Mouse (Mus musculus) intestine, postnatal 0 days (tissue): ENCODE measurements around the gene Fat1. TPM values are rescaled to one million over a fixed set of nuclear protein-coding genes. Genes with fewer than 3 reads are reported as not detected.

Experiments used
- ATAC-seq: fragments of 200-750 bp; cut with Nextera tagmentation; 2 replicates; pipeline ENCODE4 v1.8.0; 2017; ENCODE audit warnings: mild to moderate bottlenecking, moderate TSS enrichment, moderate library complexity
- H3K27ac ChIP-seq: fragments of 300-500 bp; sonication (generic); 2 replicates; pipeline ENCODE4 v1.5.1; 2014; ENCODE audit warnings: mild to moderate bottlenecking, low read depth, low read length, moderate library complexity
- H3K27me3 ChIP-seq: fragments of 300-500 bp; sonication (generic); replicated peaks from 2 replicates; pipeline ENCODE4 v1.6.1; 2014; ENCODE audit warnings: low read length, mixed read lengths; ENCODE audit not compliant: control insufficient read depth, insufficient read depth
- H3K36me3 ChIP-seq: fragments of 300-500 bp; sonication (generic); 2 replicates; pipeline ENCODE4 v1.6.1; 2014; ENCODE audit warnings: mild to moderate bottlenecking, moderate library complexity; ENCODE audit not compliant: control insufficient read depth, insufficient read depth
- H3K4me1 ChIP-seq: fragments of 300-500 bp; sonication (generic); replicated peaks from 2 replicates; pipeline ENCODE4 v1.6.1; 2014; ENCODE audit warnings: antibody characterized with exemption, low read length, mixed read lengths; ENCODE audit not compliant: control insufficient read depth, insufficient read depth
- H3K4me2 ChIP-seq: fragments of 300-500 bp; sonication (generic); replicated peaks from 2 replicates; pipeline ENCODE4 v1.6.1; 2014; ENCODE audit warnings: low read depth, mild to moderate bottlenecking, moderate library complexity
- H3K4me3 ChIP-seq: fragments of 300-500 bp; sonication (generic); 2 replicates; pipeline ENCODE4 v1.5.1; 2014; ENCODE audit warnings: low read depth, low read length
- H3K9ac ChIP-seq: fragments of 300-500 bp; sonication (generic); 2 replicates; pipeline ENCODE4 v1.6.1; 2014; ENCODE audit warnings: mild to moderate bottlenecking, low read depth, low read length
- H3K9me3 ChIP-seq: fragments of 300-500 bp; sonication (generic); 2 replicates; pipeline ENCODE4 v1.6.1; 2016; ENCODE audit warnings: mixed run types; ENCODE audit not compliant: control insufficient read depth
- CTCF ChIP-seq: sonication (generic); IDR thresholded peaks from 2 replicates; pipeline ENCODE4 v1.5.1; 2016; ENCODE audit warnings: low read depth, mild to moderate bottlenecking, control low read depth, antibody characterized with exemption, moderate library complexity
- WGBS: fragments of 180-500 bp; shearing (Covaris S2); extraction: QIAGEN DNeasy Blood & Tissue Kit; methylation state at CpG from one replicate; pipeline ENCODE4 v1.1.7; 2014; 5-methylcytosine and 5-hydroxymethylcytosine counted together
- polyA plus RNA-seq: library from polyadenylated mRNA; unstranded; fragments of >200 nt; fragmentation: Nextera tagmentation; extraction: Ambion mirVana; gene quantifications from 2 replicates; pipeline ENCODE4 v1.2.1, GENCODE M21; 2015

Gene Fat1
- polyA plus RNA-seq, 1 experiment from 2014 or later: 10.4 TPM

DNA sequence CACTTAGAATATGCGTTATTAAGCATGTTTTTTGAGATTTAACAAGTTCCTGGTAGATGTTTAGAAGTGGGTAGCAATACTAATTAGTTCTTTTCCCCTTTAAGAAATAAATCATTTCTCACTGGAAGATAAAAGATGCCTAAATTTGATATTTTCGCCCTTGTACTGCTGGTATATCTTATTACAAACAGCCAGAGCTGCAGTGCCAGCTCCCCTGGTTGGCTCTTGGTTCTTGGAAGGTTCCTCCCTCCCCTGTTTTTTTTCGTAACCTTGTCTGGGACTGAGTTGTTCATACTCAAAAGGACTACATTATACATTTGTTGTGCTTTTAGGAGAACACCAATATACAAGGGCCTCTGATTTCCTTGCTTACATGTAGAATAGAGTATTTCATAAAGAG is 62.1 kb downstream of the Fat1 start:
- H3K4me2 ChIP-seq: no peak overlapping the region
- no peak overlapping the region for H3K27ac ChIP-seq
- ATAC-seq: no peak
- H3K36me3 ChIP-seq: no peaks in the 10 kb centered on the region
- H3K4me3 ChIP-seq: no peak overlapping the region
- H3K9ac ChIP-seq: no peak overlapping the region
- 0 out of 2 replicates have a peak, but pooled peaks cover 3% of the 10 kb centered on the region for H3K4me1 ChIP-seq
- WGBS: 74% methylated on average over 3 of the region's 3 CpGs
- TF ChIP-seq CTCF: no peak
- H3K9me3 ChIP-seq: no peaks in the 10 kb centered on the region
- H3K27me3 ChIP-seq: no peaks in the 10 kb centered on the region

DNA sequence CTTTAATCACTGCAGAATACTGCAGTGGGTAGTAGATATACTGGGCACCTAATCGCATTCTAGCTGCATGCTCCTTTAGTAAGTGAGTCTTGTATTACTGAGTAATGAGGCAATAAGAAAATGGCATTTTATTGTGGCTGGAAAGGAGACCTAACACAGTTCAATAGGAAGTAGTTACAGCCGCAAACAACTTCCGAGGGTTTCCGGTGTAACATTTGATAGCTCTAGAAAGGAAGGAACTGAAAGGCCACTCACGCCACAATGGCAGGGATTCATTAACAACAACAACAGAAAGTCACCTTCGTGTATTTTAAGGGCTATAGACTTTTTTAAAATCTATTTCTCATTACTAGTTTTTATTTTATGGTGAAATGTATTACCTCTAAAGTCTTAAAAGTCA is 62.6 kb downstream of the Fat1 start:
- no peak for ATAC-seq
- Histone ChIP-seq H3K9me3 (no peaks in the 10 kb centered on the region), H3K4me3 (no peak overlapping the region), H3K27me3 (no peaks in the 10 kb centered on the region), H3K36me3 (no peaks in the 10 kb centered on the region), H3K4me2 (no peak overlapping the region), H3K4me1 (peaks cover 3% of the 10 kb centered on the region), H3K9ac (no peak overlapping the region), H3K27ac (no peak overlapping the region)
- TF ChIP-seq CTCF: no peak
- 67% methylated on average over 6 of the region's 6 CpGs for WGBS

DNA sequence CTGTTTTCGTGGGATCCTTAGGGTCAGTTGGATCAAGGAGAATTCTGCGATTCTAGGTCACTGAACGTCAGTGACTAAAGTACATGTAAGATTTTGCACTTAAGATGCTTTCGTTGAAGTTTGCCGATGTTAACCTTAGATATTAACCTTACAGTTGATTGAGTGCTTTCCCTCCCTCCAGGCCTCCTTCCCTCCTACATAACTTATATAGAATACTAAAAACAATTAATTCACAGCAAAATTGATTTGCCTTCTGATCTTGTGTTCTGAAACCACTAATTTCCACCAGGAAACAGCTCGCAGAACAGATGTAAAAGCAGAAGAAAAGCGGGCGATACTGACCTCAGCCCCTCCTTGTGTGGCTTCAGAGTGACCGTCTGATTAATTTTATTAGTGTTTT is 63.0 kb downstream of the Fat1 start:
- peaks cover 6% of the 10 kb centered on the region for H3K4me1 ChIP-seq
- H3K27me3 ChIP-seq: no peaks in the 10 kb centered on the region
- ATAC-seq: no peak
- no peaks in the 10 kb centered on the region for H3K36me3 ChIP-seq
- H3K27ac ChIP-seq: no peak overlapping the region
- no peaks in the 10 kb centered on the region for H3K9me3 ChIP-seq
- 57% methylated on average over 9 of the region's 9 CpGs for WGBS
- H3K4me2 ChIP-seq: peak overlapping the region; percentile 25; the same call in 1 of the 2 replicates
- no peak overlapping the region for H3K9ac ChIP-seq
- no peak for TF ChIP-seq CTCF
- no peak overlapping the region for H3K4me3 ChIP-seq

DNA sequence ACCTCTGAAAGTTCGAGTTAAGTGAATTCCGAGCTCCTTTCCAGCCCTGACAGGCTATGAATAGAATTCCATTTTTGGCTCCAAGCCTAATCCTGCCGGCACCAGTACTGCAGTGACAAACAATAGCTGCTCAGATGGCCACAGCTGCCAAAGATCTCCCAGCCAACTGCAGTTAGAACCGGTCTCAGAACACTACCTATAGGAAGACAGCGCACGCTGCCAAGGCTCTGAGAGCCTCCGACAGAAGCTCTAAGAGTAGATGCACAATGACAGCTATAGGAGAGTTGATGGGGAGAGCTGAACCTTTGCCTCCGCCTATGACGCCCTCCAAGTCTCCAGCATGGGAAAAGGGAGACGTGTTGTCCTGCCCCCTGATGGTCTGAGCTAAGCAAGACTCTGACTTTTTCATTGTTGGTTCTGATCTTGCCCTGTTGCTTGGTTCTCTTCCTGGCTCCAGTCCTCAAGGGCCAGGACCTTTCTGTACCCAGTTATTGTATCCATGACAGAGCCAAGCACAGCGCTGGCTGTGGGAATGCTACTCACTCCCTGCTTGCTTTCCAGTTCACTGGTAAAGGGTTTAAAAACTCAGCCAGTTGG is 63.5 kb downstream of the Fat1 start:
- H3K27me3 ChIP-seq: no peaks in the 10 kb centered on the region
- H3K27ac ChIP-seq: no peak overlapping the region
- H3K4me3 ChIP-seq: no peak overlapping the region
- peak overlapping the region; percentile 25; the same call in 1 of the 2 replicates for H3K4me2 ChIP-seq
- H3K9ac ChIP-seq: no peak overlapping the region
- no peaks in the 10 kb centered on the region for H3K9me3 ChIP-seq
- no peak for ATAC-seq
- TF ChIP-seq CTCF: peak; percentile 61
- H3K4me1 ChIP-seq: peaks cover 6% of the 10 kb centered on the region
- no peaks in the 10 kb centered on the region for H3K36me3 ChIP-seq
- 51% methylated on average over 11 of the region's 11 CpGs for WGBS

DNA sequence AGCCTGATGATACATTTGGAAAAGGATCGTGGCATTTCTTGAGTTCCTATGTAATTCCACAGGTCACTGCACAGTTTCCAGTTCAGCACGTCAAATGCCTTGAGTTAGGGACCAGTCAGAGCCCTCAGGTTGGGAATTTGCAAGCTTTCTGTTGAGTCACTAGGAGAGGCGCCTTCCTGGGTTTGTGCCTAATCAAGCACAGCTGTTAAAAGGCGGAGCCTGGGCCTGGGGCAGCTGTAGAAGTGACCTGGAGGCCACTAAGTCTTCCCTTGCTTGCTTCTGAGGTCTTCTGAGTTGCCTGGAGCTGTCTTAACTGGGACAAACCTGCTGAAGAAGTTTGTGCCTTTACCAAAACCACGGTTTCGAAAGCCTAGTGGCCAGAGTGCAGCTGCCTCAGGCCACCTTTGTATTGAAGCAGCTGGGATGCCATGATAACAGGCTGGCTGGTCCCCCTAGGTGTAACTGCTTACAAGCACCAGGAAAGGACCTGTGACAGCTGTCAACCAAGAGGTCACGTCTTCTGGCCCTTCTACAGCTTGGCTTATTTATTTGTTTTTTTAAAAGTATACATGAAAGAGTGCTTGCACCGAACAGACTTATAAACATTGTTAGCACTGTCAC is 66.4 kb downstream of the Fat1 start:
- 55% methylated on average over 8 of the region's 8 CpGs for WGBS
- Histone ChIP-seq H3K4me3 (no peak overlapping the region), H3K4me2 (no peak overlapping the region), H3K9me3 (no peaks in the 10 kb centered on the region), H3K27me3 (no peaks in the 10 kb centered on the region), H3K27ac (no peak overlapping the region; the same call in 1 of the 2 replicates), H3K36me3 (no peaks in the 10 kb centered on the region), H3K4me1 (peaks cover 6% of the 10 kb centered on the region), H3K9ac (no peak overlapping the region)
- 0 out of 2 replicates have a peak, but pooled peaks have one; percentile 6 for TF ChIP-seq CTCF
- peak; percentile 61; the same call in 1 of the 2 replicates for ATAC-seq

DNA sequence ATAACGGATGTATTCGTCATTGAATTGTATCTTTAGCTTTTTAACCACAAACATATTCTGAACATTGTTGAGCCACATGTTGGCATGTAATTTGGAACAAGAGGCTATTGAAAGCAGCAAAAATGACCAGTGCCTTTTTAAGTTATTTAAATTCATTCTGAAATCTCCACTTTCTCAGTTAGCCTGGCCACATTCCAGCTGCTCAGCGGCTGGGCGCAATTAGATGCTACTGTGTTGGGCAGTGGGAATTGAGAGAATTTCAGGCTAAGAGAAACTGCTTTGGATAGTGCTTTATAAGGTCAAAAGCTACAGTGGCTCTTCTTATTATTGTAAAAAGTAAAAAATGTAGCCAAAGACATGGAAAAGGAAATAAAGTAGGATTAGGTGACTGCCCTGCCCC is 67.4 kb downstream of the Fat1 start:
- no peaks in the 10 kb centered on the region for H3K27me3 ChIP-seq
- 77% methylated on average over 4 of the region's 4 CpGs for WGBS
- H3K27ac ChIP-seq: no peak overlapping the region
- H3K9me3 ChIP-seq: no peaks in the 10 kb centered on the region
- no peak overlapping the region for H3K4me2 ChIP-seq
- H3K9ac ChIP-seq: no peak overlapping the region
- TF ChIP-seq CTCF: no peak
- ATAC-seq: no peak
- H3K36me3 ChIP-seq: no peaks in the 10 kb centered on the region
- no peak overlapping the region for H3K4me3 ChIP-seq
- H3K4me1 ChIP-seq: peaks cover 6% of the 10 kb centered on the region
